Mouse (Mus musculus) thymus, adult 2 months (tissue): ENCODE measurements around the gene Tgfbr2. TPM values are rescaled to one million over a fixed set of nuclear protein-coding genes. Genes with fewer than 3 reads are reported as not detected.
A peak's percentile ranks its signal among the peaks of the same experiment; 100 is the strongest.

ENCODE experiments used
- DNase-seq: peaks from one replicate; pipeline ENCODE4 v3.0.0; 2021
- H3K27ac ChIP-seq: fragments of 200-500 bp; 2 replicates; pipeline ENCODE4 v1.5.1; 2012; ENCODE audit warnings: low read length, control low read depth; ENCODE audit not compliant: control insufficient read depth, insufficient read depth
- H3K27me3 ChIP-seq: fragments of 200-500 bp; 2 replicates; pipeline ENCODE4 v1.6.1; 2012; ENCODE audit warnings: mild to moderate bottlenecking, low read length, moderate library complexity, mixed read lengths; ENCODE audit not compliant: control insufficient read depth, insufficient read depth
- H3K36me3 ChIP-seq: fragments of 200-500 bp; 2 replicates; pipeline ENCODE4 v1.6.1; 2012; ENCODE audit warnings: mild to moderate bottlenecking, low read length, moderate library complexity; ENCODE audit not compliant: control insufficient read depth, insufficient read depth
- H3K4me1 ChIP-seq: fragments of 200-500 bp; replicated peaks from 2 replicates; pipeline ENCODE4 v1.6.1; 2012; ENCODE audit warnings: low read length; ENCODE audit not compliant: control insufficient read depth, insufficient read depth
- H3K4me3 ChIP-seq: fragments of 200-500 bp; 2 replicates; pipeline ENCODE4 v1.5.1; 2012; ENCODE audit warnings: mild to moderate bottlenecking, low read length, control low read depth, moderate library complexity; ENCODE audit not compliant: control insufficient read depth, insufficient read depth
- CTCF ChIP-seq: fragments of 200-500 bp; IDR thresholded peaks from 2 replicates; pipeline ENCODE4 v1.5.1; 2012; ENCODE audit warnings: mild to moderate bottlenecking, control low read depth, low read length, moderate library complexity, borderline replicate concordance; ENCODE audit not compliant: control insufficient read depth, poor library complexity, insufficient read depth; ENCODE audit errors: extremely low read depth
- POLR2A ChIP-seq: fragments of 200-500 bp; IDR thresholded peaks from 2 replicates; pipeline ENCODE4 v1.6.1; 2012; ENCODE audit warnings: mild to moderate bottlenecking, low read length, control low read depth, moderate library complexity; ENCODE audit not compliant: control insufficient read depth, poor library complexity, insufficient read depth; ENCODE audit errors: extremely low read depth
- WGBS: fragments of 180-500 bp; shearing (Covaris S2); methylation state at CpG from one replicate; pipeline ENCODE4 v1.1.7; 2018; 5-methylcytosine and 5-hydroxymethylcytosine counted together
- polyA plus RNA-seq: library from polyadenylated mRNA; depleted of rRNA; stranded (reverse); fragments of >200 nt; gene quantifications from 2 replicates; pipeline ENCODE4 v1.2.3, GENCODE M21; 2012

Gene Tgfbr2
- polyA plus RNA-seq, 1 experiment, result 57.2 TPM

DNA sequence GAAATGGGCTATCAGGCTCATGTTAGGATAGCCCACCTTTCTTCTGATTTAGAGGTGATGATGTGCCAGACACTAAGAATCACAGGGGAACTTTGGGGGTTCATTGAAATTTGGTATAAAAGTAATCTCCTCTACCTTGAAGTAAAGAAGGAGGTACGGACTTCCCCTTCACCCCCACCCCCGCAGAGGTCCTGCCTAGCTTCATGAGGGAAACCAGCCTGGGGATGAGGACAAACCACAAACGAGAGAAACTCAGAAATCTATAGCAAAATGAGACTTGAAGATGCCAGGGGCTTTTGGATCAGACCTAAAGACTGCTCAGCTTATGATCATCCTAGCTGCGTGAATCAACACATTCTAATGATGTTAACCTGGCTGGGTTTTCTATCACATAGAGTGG, 14.7 kb upstream of the Tgfbr2 start:
- no peak for DNase-seq
- Histone ChIP-seq H3K27ac (peak overlapping the region; percentile 76; the same call in 1 of the 2 replicates), H3K36me3 (no peaks in the 10 kb centered on the region), H3K27me3 (no peaks in the 10 kb centered on the region), H3K4me3 (no peak overlapping the region), H3K4me1 (peaks cover 41% of the 10 kb centered on the region)
- no peak for TF ChIP-seq POLR2A
- no peak for TF ChIP-seq CTCF
- WGBS, result 16% methylated on average over 4 of the region's 4 CpGs

DNA sequence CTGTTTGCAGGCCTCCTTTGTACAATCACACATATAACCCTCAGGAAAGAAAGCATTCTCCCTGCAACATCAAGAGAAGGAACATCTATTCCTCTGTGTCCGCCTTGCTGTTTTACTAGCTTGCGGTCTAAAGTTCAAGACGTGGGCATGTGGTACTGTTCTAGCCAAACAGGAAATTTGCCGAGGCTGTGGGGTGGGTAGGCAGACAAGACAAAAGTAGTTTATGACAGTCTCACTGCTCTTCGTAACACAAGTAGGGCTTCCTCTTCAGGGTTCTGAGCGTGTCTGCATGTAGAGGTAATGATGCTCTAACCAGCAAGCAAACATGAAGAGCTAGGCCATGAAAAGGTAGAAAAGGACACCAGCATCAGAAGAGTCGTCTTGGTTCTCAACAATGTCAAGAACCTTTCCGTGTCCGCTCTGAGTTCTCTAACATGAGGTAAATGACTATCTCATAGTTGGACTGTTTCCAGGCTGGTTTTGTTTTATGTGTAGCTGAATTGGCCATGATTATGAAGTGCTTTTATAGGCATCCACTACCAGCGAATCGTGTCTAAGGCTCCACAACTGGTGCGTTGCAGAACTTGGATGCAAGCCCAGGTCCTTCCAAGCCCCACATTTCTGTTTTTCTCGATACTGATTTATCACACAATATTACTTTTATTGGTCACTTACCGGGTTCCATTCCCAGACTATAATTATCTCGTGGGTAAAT, 13.9 kb upstream of the Tgfbr2 start:
- Histone ChIP-seq H3K4me1 (peaks cover 44% of the 10 kb centered on the region), H3K27me3 (no peaks in the 10 kb centered on the region), H3K27ac (peak overlapping the region; percentile 76), H3K4me3 (no peak overlapping the region), H3K36me3 (no peaks in the 10 kb centered on the region)
- TF ChIP-seq POLR2A, result no peak
- TF ChIP-seq CTCF, result no peak
- peak; percentile 68 for DNase-seq
- WGBS, result 39% methylated on average over 15 of the region's 15 CpGs

DNA sequence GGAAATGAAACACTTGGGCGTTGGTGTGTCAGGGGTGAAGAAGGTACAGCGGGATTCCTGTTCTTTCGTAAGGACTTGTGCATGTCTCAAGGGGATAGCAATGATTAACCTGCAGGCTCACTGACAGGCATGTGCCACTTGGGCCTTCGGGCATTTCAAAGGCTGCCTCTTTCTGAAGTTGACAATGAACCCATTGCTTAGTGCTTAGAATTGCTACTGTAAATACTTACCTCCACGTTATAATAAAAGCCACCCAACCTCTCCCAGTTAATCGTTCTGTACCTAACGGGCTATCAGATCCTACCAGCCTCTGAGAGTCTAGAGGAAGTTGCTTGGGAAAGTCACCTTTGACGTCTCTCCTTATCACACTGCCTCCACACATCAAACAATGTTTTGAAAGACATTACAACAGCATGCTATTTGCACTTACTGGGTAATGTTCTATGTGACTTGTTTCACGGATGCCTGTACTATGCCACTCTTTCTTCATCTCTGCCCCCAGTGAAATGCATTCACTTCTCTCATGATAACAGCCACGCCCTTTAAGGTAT, 12.1 kb upstream of the Tgfbr2 start:
- H3K27ac ChIP-seq, result no peak overlapping the region

DNA sequence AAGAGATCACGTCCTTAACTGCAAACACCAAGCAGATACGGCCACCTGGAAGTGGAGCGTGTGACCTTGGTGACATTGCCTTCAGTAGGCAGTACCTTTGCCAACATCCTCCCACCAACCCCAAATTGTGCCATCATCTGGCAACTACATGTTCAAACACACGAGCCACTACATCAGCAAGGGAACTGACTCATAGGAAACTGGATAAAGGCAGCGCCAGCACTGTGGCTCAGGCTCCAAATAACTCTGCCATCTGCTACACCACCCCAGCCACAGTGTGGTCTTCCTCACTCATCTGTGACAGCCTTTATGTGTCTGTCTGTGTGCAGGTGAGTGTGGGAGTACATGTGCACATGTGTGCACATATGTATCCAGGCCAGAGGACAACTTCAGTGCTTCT, 9.7 kb upstream of the Tgfbr2 start:
- WGBS, result 69% methylated on average over 5 of the region's 5 CpGs
- no peaks in the 10 kb centered on the region for H3K36me3 ChIP-seq
- H3K27me3 ChIP-seq, result no peaks in the 10 kb centered on the region
- no peak for TF ChIP-seq POLR2A
- no peak for TF ChIP-seq CTCF
- DNase-seq, result no peak
- peaks cover 38% of the 10 kb centered on the region for H3K4me1 ChIP-seq
- no peak overlapping the region for H3K4me3 ChIP-seq
- no peak overlapping the region for H3K27ac ChIP-seq

More for the DNA sequence above, 12.1 kb upstream of the Tgfbr2 start:
- TF ChIP-seq CTCF, result no peak
- no peak for TF ChIP-seq POLR2A
- no peak for DNase-seq
- Histone ChIP-seq H3K27me3 (no peaks in the 10 kb centered on the region), H3K4me3 (no peak overlapping the region), H3K36me3 (no peaks in the 10 kb centered on the region), H3K4me1 (peaks cover 32% of the 10 kb centered on the region)
- 54% methylated on average over 10 of the region's 10 CpGs for WGBS

DNA sequence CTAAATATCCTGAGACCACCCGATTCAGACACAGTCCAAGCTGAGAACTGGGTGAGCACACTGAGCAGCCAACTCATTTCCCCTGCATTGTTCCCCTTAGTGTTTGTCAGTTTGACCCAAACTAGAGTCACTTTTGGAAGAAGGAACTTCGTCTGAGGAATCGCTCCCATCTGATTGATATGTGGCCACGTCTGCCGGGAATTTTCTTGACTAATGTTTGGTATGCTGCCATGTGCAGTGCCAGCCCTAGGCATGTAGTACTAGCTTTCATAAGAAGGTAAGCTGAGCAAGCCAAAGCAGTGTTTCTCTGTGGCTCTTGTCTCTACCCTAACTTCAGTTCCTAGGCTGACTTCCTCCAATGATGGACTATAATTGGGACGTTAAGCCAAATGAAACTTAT, 7.9 kb upstream of the Tgfbr2 start:
- no peak for DNase-seq
- H3K4me1 ChIP-seq, result peaks cover 28% of the 10 kb centered on the region
- TF ChIP-seq POLR2A, result no peak
- no peak for TF ChIP-seq CTCF
- no peaks in the 10 kb centered on the region for H3K36me3 ChIP-seq
- H3K27ac ChIP-seq, result no peak overlapping the region
- WGBS, result 92% methylated on average over 6 of the region's 6 CpGs
- no peaks in the 10 kb centered on the region for H3K27me3 ChIP-seq
- H3K4me3 ChIP-seq, result no peak overlapping the region

- peaks cover 24% of the 10 kb centered on the region for H3K4me1 ChIP-seq
- no peaks in the 10 kb centered on the region for H3K27me3 ChIP-seq
- TF ChIP-seq POLR2A (no peak), CTCF (no peak)
- WGBS, result 24% methylated on average over 5 of the region's 5 CpGs
- no peak overlapping the region for H3K27ac ChIP-seq
- no peaks in the 10 kb centered on the region for H3K36me3 ChIP-seq
- no peak for DNase-seq
- no peak overlapping the region for H3K4me3 ChIP-seq
Measured at GRCm38 (mm10) chr9:116181608-116182007, 6.4 kb upstream of the Tgfbr2 start.
